Mouse (Mus musculus): ENCODE measurements around the gene Ndufa3. TPM values are rescaled to one million over a fixed set of nuclear protein-coding genes. Genes with fewer than 3 reads are reported as not detected.

Ndufa3 gene
- total RNA-seq, 2 experiments from 2014 or later: 1,807 to 1,867 TPM

GRCm38 (mm10) chr7:3658578-3658977, 41.4 kb downstream of the Ndufa3 start:
- no peak for DNase-seq
- intact Hi-C loops (cut with DNase I): no loop called here

GRCm38 (mm10) chr7:3664524-3665214, 47.5 kb downstream of the Ndufa3 start:
- intact Hi-C loops (cut with DNase I): loop anchor here (5.0 to 10.0 kb wide), 2 partner anchors 57 to 480 kb away; no protein-coding TSS in a partner anchor
- DNase-seq: peak in 1 of 2 experiments; percentile 23

DNA sequence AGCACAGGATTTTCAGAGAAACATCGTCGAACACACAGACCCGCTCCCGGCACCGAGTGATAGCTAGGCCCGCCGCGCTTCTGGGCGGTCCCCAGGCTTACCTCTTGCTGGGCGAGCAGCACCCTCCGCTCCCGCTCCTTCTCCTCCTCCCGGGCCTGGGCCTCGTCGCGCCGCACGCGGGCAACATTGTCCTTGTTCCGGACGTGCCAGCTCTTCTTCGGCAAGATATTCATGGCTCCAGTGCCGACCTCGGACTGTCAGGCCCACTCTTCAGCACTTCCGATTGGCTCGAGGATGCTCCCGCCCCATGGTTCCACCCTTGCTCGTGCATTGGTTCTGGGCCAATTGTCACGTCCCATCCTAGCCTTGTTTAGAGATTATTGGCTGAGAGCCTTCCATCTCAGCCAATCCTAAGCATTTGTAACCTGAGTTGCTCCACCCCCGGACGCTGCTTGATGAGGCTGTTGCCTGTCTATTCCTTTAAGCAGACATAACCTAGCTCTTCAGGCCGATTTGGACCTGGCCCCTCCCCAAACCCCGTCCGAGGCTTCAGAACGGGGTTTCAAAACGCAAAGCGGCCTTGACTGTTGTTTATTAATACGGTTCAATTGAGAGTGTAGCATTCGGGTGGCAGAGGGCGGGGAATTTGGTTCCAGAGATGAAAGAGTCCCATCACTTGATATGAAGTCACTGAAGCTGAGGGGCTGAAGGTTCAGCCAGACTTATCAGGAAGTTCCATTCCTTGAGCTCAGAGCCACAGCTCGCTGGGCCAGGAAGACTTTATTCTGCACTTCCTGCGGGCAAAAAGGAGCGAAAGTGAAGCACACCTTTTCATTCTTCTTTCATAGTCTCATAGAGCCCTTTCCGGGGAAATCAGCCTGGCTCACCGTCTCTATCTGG, 48.3 kb downstream of the Ndufa3 start, which contains the start of gene Leng1:
TSS of gene Leng1 (minus strand) at position 626 of the 900 bp plus-strand sequence.
- intact Hi-C loops (cut with DNase I): loop anchor here (5.0 to 10.0 kb wide), 2 partner anchors 58 to 479 kb away; no protein-coding TSS in a partner anchor
- DNase-seq: peak; percentile 94 to 96

GRCm38 (mm10) chr7:3666921-3667391, 49.8 kb downstream of the Ndufa3 start:
- DNase-seq: no peak
- intact Hi-C loops (cut with DNase I): loop anchor here (5.0 to 10.0 kb wide), 2 partner anchors 60 to 478 kb away; no protein-coding TSS in a partner anchor

Small RNA genes within 50 kb of the gene (microRNA-seq; reads per million reads assigned to microRNA genes)
- gene Gm25100: 0 reads per million in 2 experiments
- 4.0 to 5.4 reads per million in 2 experiments for gene Mir3572

Other genes starting within 250 kb of the Ndufa3 start
- gene Cacng8, start 226.7 kb upstream of the Ndufa3 start, total RNA-seq (2021): not detected
- under 1 TPM; 0.72 to 0.95 TPM for gene Cacng6, start 193.2 kb upstream of the Ndufa3 start, total RNA-seq (2021)
- not detected for gene Tarm1, start 114.7 kb upstream of the Ndufa3 start, total RNA-seq (2021)
- under 1 TPM; 0.19 to 0.34 TPM for gene Oscar, start 1.2 kb upstream of the Ndufa3 start, total RNA-seq (2021)
- 10 to 100 TPM; 15.1 to 16.9 TPM for gene Tfpt, start 12.6 kb downstream of the Ndufa3 start, total RNA-seq (2021)
- gene Prpf31, start 12.6 kb downstream of the Ndufa3 start, total RNA-seq (2021): 10 to 100 TPM; 22.5 to 26.5 TPM
- gene Cnot3, start 27.9 kb downstream of the Ndufa3 start, total RNA-seq (2021): 10 to 100 TPM; 30.4 to 34.1 TPM
- gene Leng1, start 48.5 kb downstream of the Ndufa3 start, total RNA-seq (2021): 1 to 10 TPM; 8.5 to 9.6 TPM
- 1 to 10 TPM; 1.1 to 2.0 TPM for gene Tmc4, start 60.2 kb downstream of the Ndufa3 start, total RNA-seq (2021)
- gene Tsen34, start 75.5 kb downstream of the Ndufa3 start, total RNA-seq (2021): 10 to 100 TPM; 68.0 to 85.6 TPM
- gene Mboat7, start 76.2 kb downstream of the Ndufa3 start, total RNA-seq (2021): 10 to 100 TPM; 22.9 to 23.1 TPM
- 100 to 1,000 TPM; 628 to 698 TPM for gene Rps9, start 86.6 kb downstream of the Ndufa3 start, total RNA-seq (2021)
- 1 to 10 TPM; 1.1 to 1.4 TPM for gene Pirb, start 103.0 kb downstream of the Ndufa3 start, total RNA-seq (2021)
- under 1 TPM in 1 of 2 experiments, not detected in 1; 0.20 TPM for gene Gm15448, start 208.3 kb downstream of the Ndufa3 start, total RNA-seq (2021)
- under 1 TPM in 1 of 2 experiments, not detected in 1; 0.41 TPM for gene Pira2, start 227.7 kb downstream of the Ndufa3 start, total RNA-seq (2021)